Mouse (Mus musculus) brain, adult 2 months (tissue): ENCODE measurements around the gene Clec4a3.
"Not testable (repeated sequence)": the region's sequence is repeated elsewhere in the genome, so short reads cannot be mapped to it uniquely, and the experiment has no call there.

ENCODE experiments used
- DNase-seq: peaks from one replicate; pipeline ENCODE4 v3.0.0; 2011; ENCODE audit warnings: low read depth, low spot score

Gene Clec4a3

GRCm38 (mm10) chr6:122952401-122952800 is at the start of gene Clec4a3:
Gene Clec4a3, plus strand, starts transcription at chr6:122952515.
- DNase-seq: peak; percentile 31

- DNase-seq: no peak
Measured at GRCm38 (mm10) chr6:122919922-122920321, 32.4 kb upstream of the Clec4a3 start.

GRCm38 (mm10) chr6:122921451-122921850 is 30.9 kb upstream of the Clec4a3 start, which contains the start of gene Clec4a1:
Gene Clec4a1, plus strand, starts transcription at chr6:122921848.
- peak; percentile 18 for DNase-seq

- DNase-seq: no peak
Measured at GRCm38 (mm10) chr6:122934845-122935244, 17.5 kb upstream of the Clec4a3 start.

GRCm38 (mm10) chr6:122939618-122940017 is 12.7 kb upstream of the Clec4a3 start:
- DNase-seq: no peak

- peak; percentile 1 for DNase-seq
Measured at GRCm38 (mm10) chr6:122946760-122947159, 5.6 kb upstream of the Clec4a3 start.

- no peak for DNase-seq
Measured at GRCm38 (mm10) chr6:122964562-122964961, 12.2 kb downstream of the Clec4a3 start.

- DNase-seq: no peak
Measured at GRCm38 (mm10) chr6:122969048-122969447, 16.7 kb downstream of the Clec4a3 start.

GRCm38 (mm10) chr6:122989876-122990437 is 37.6 kb downstream of the Clec4a3 start, which contains the start of gene Clec4a4:
Gene Clec4a4, plus strand, starts transcription at chr6:122990367.
- no peak for DNase-seq

GRCm38 (mm10) chr6:123004696-123005095 is 52.4 kb downstream of the Clec4a3 start:
- not testable (repeated sequence) for DNase-seq

- peak; percentile 8 for DNase-seq
Measured at GRCm38 (mm10) chr6:123005591-123005990, 53.3 kb downstream of the Clec4a3 start.
